Mouse (Mus musculus) heart, embryonic 11.5 days (tissue): ENCODE results near the gene Snx27. TPM values are rescaled to one million over a fixed set of nuclear protein-coding genes. Genes with fewer than 3 reads are reported as not detected.

Experiments used
- ATAC-seq: fragments of 200-750 bp; cut with Nextera tagmentation; replicated peaks from 2 replicates; pipeline ENCODE4 v1.8.0; 2017; ENCODE audit warnings: moderate library complexity; ENCODE audit not compliant: insufficient number of reproducible peaks, low FRiP score, low TSS enrichment
- H3K27ac ChIP-seq: fragments of 300-500 bp; sonication (generic); 2 replicates; pipeline ENCODE4 v1.5.1; 2014; ENCODE audit warnings: mild to moderate bottlenecking, low read depth, low read length
- H3K27me3 ChIP-seq: fragments of 300-500 bp; sonication (generic); 2 replicates; pipeline ENCODE4 v1.6.1; 2014; ENCODE audit warnings: mild to moderate bottlenecking, low read length, mixed read lengths; ENCODE audit not compliant: control insufficient read depth, insufficient read depth
- H3K36me3 ChIP-seq: fragments of 300-500 bp; sonication (generic); 2 replicates; pipeline ENCODE4 v1.6.1; 2014; ENCODE audit warnings: mild to moderate bottlenecking, low read length, moderate library complexity, mixed read lengths; ENCODE audit not compliant: control insufficient read depth, insufficient read depth
- H3K4me1 ChIP-seq: fragments of 300-500 bp; sonication (generic); 2 replicates; pipeline ENCODE4 v1.6.1; 2014; ENCODE audit warnings: low read length; ENCODE audit not compliant: control insufficient read depth, insufficient read depth
- H3K4me2 ChIP-seq: fragments of 300-500 bp; sonication (generic); 2 replicates; pipeline ENCODE4 v1.6.1; 2014; ENCODE audit warnings: mild to moderate bottlenecking, moderate library complexity
- H3K4me3 ChIP-seq: fragments of 300-500 bp; sonication (generic); 2 replicates; pipeline ENCODE4 v1.5.1; 2014; ENCODE audit warnings: low read depth, low read length
- H3K9ac ChIP-seq: fragments of 300-500 bp; sonication (generic); 2 replicates; pipeline ENCODE4 v1.6.1; 2014; ENCODE audit warnings: mild to moderate bottlenecking, low read depth, low read length, moderate library complexity
- H3K9me3 ChIP-seq: fragments of 300-500 bp; sonication (generic); replicated peaks from 2 replicates; pipeline ENCODE4 v1.6.1; 2016; ENCODE audit warnings: low read length; ENCODE audit not compliant: control insufficient read depth
- WGBS: fragments of 180-500 bp; shearing (Covaris S2); extraction: QIAGEN DNeasy Blood & Tissue Kit; methylation state at CpG from one replicate; pipeline ENCODE4 v1.1.7; 2014; ENCODE audit not compliant: insufficient replicate concordance; 5-methylcytosine and 5-hydroxymethylcytosine counted together
- polyA plus RNA-seq: library from polyadenylated mRNA; unstranded; fragments of >200 nt; fragmentation: Nextera tagmentation; extraction: Ambion mirVana; gene quantifications from 2 replicates; pipeline ENCODE4 v1.2.1, GENCODE M21; 2014

The Snx27 gene
- polyA plus RNA-seq, 1 experiment from 2014 or later: 21.2 TPM

- no peak overlapping the region for H3K9ac ChIP-seq
- no peak overlapping the region for H3K4me2 ChIP-seq
- peaks cover 13% of the 10 kb centered on the region for H3K4me1 ChIP-seq
- H3K27me3 ChIP-seq: no peaks in the 10 kb centered on the region
- no peaks in the 10 kb centered on the region for H3K9me3 ChIP-seq
- no peak overlapping the region for H3K4me3 ChIP-seq
- H3K27ac ChIP-seq: no peak overlapping the region
- H3K36me3 ChIP-seq: no peaks in the 10 kb centered on the region
- 72% methylated on average over 1 of the region's 1 CpGs for WGBS
- no peak for ATAC-seq
Measured at GRCm38 (mm10) chr3:94612274-94612673, 29.8 kb upstream of the Snx27 start.

DNA sequence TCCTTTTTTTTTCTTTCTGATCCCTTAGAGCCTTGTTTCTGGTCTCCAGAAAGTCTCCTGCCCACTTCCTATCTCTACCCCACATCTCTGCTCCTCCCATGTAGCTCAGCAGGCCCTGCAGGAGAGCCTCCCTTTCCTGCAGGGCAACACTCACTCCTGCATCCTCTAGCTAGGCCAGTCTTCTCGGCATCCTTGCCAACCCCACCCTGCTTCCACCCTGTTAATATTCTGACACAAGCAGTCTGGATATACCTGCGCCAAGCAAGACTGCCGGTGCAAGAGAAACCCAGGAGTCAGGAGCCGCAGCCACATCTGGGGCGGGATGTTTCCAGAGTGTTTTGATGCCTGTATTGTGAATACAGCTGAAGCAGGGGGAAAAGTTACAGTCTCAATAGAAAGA, 29.3 kb upstream of the Snx27 start:
- no peak overlapping the region for H3K4me2 ChIP-seq
- peaks cover 13% of the 10 kb centered on the region for H3K4me1 ChIP-seq
- ATAC-seq: no peak
- no peaks in the 10 kb centered on the region for H3K27me3 ChIP-seq
- 74% methylated on average over 5 of the region's 5 CpGs for WGBS
- H3K9me3 ChIP-seq: no peaks in the 10 kb centered on the region
- no peaks in the 10 kb centered on the region for H3K36me3 ChIP-seq
- no peak overlapping the region for H3K27ac ChIP-seq
- H3K4me3 ChIP-seq: no peak overlapping the region
- no peak overlapping the region for H3K9ac ChIP-seq

DNA sequence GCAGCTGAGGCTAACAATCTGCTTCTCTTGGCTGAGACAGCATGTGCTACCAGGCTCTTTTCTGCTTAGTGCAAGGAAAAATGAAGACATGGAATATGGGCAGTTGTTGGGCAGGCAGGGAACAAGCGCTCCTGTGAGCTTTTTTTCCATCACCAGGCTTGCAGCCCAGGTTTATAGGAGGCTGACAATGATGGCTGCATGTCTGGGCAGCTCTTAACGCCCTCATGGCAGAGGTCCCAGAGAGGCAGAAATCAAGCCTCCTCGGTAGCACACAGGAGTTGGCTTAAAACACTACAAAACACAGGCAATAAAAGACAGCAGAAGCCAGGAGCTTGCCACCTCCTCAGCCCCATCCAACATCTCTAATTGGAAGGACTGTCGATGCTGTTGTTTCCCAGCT, 28.8 kb upstream of the Snx27 start:
- 62% methylated on average over 4 of the region's 4 CpGs for WGBS

GRCm38 (mm10) chr3:94610581-94610980, 28.1 kb upstream of the Snx27 start:
- Histone ChIP-seq H3K9ac (no peak overlapping the region), H3K4me2 (no peak overlapping the region), H3K36me3 (no peaks in the 10 kb centered on the region), H3K4me1 (peaks cover 13% of the 10 kb centered on the region), H3K27ac (no peak overlapping the region), H3K9me3 (no peaks in the 10 kb centered on the region), H3K4me3 (no peak overlapping the region), H3K27me3 (no peaks in the 10 kb centered on the region)
- ATAC-seq: no peak
- WGBS: 81% methylated on average over 2 of the region's 2 CpGs

More for the DNA sequence above, 28.8 kb upstream of the Snx27 start:
- no peak overlapping the region for H3K4me2 ChIP-seq
- H3K27me3 ChIP-seq: no peaks in the 10 kb centered on the region
- no peaks in the 10 kb centered on the region for H3K36me3 ChIP-seq
- no peaks in the 10 kb centered on the region for H3K9me3 ChIP-seq
- peaks cover 13% of the 10 kb centered on the region for H3K4me1 ChIP-seq
- no peak overlapping the region for H3K27ac ChIP-seq
- no peak for ATAC-seq
- no peak overlapping the region for H3K9ac ChIP-seq
- no peak overlapping the region for H3K4me3 ChIP-seq

GRCm38 (mm10) chr3:94609621-94610020, 27.1 kb upstream of the Snx27 start:
- H3K4me3 ChIP-seq: no peak overlapping the region
- H3K9me3 ChIP-seq: no peaks in the 10 kb centered on the region
- ATAC-seq: no peak
- H3K4me1 ChIP-seq: peaks cover 13% of the 10 kb centered on the region
- no peak overlapping the region for H3K4me2 ChIP-seq
- no peak overlapping the region for H3K9ac ChIP-seq
- H3K36me3 ChIP-seq: no peaks in the 10 kb centered on the region
- 88% methylated on average over 3 of the region's 3 CpGs for WGBS
- H3K27me3 ChIP-seq: no peaks in the 10 kb centered on the region
- no peak overlapping the region for H3K27ac ChIP-seq

GRCm38 (mm10) chr3:94601959-94602358, 19.4 kb upstream of the Snx27 start:
- 10% methylated on average over 4 of the region's 4 CpGs for WGBS
- Histone ChIP-seq H3K9me3 (no peaks in the 10 kb centered on the region), H3K4me1 (no peaks in the 10 kb centered on the region; the same call in 1 of the 2 replicates), H3K9ac (no peak overlapping the region), H3K27me3 (no peaks in the 10 kb centered on the region), H3K4me2 (no peak overlapping the region), H3K36me3 (no peaks in the 10 kb centered on the region), H3K27ac (no peak overlapping the region), H3K4me3 (no peak overlapping the region)
- no peak for ATAC-seq

- Histone ChIP-seq H3K4me2 (no peak overlapping the region), H3K9ac (no peak overlapping the region), H3K4me1 (no peaks in the 10 kb centered on the region; the same call in 1 of the 2 replicates), H3K36me3 (no peaks in the 10 kb centered on the region), H3K27me3 (no peaks in the 10 kb centered on the region), H3K9me3 (no peaks in the 10 kb centered on the region), H3K27ac (no peak overlapping the region), H3K4me3 (no peak overlapping the region)
- WGBS: 60% methylated on average over 3 of the region's 3 CpGs
- no peak for ATAC-seq
Measured at GRCm38 (mm10) chr3:94597224-94597779, 14.8 kb upstream of the Snx27 start.

GRCm38 (mm10) chr3:94595871-94596287, 13.4 kb upstream of the Snx27 start:
- no peak overlapping the region for H3K4me2 ChIP-seq
- H3K9ac ChIP-seq: no peak overlapping the region
- no peaks in the 10 kb centered on the region for H3K9me3 ChIP-seq
- no peaks in the 10 kb centered on the region; the same call in 1 of the 2 replicates for H3K4me1 ChIP-seq
- H3K4me3 ChIP-seq: no peak overlapping the region
- WGBS: 76% methylated on average over 6 of the region's 6 CpGs
- ATAC-seq: no peak
- H3K36me3 ChIP-seq: no peaks in the 10 kb centered on the region
- no peak overlapping the region for H3K27ac ChIP-seq
- no peaks in the 10 kb centered on the region for H3K27me3 ChIP-seq

DNA sequence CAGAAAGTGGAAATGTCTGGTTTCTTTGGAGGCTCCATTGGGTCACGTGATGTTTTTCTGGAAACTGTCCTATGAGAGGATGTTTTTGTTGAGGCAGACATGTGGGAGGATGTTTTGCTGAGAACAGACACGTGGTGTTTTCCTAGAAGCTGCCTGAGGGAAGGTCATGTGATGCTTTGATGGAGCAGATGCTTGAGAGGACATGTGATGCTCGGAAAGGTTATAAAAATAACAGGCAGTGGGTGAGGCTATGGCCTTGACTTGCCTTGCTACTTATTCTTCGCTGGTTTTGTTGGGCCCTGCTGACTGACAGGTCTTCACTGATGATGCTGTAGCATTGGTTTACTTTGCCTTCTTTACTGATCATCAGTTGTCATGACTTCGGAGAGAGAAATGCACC, 8.6 kb upstream of the Snx27 start:
- WGBS: 73% methylated on average over 5 of the region's 5 CpGs
- no peak overlapping the region for H3K9ac ChIP-seq
- no peaks in the 10 kb centered on the region for H3K4me1 ChIP-seq
- ATAC-seq: no peak
- H3K27me3 ChIP-seq: no peaks in the 10 kb centered on the region
- no peaks in the 10 kb centered on the region for H3K36me3 ChIP-seq
- H3K9me3 ChIP-seq: no peaks in the 10 kb centered on the region
- no peak overlapping the region for H3K4me2 ChIP-seq
- H3K4me3 ChIP-seq: no peak overlapping the region
- no peak overlapping the region for H3K27ac ChIP-seq
